Mouse (Mus musculus): ENCODE data around the gene Phgdh.

DNA sequence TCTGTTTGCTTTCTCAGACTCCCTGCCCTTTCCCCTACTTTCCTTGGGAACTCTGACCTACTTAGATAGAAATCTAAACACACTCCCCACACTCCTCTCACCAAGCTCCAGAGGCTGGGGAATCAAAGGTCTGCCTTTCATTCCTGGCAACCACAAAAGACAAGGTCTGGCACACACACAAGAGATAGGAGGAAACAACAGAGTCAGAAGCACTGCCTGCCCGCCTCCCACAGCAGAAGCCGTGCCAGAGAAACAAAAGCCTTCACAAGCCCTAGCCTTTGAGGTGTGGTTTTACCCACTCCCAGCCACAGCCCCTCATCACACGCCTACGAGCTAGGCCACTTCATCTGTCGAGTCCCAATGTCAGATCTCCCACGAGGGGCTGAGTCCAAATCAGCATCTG, 72.5 kb downstream of the Phgdh start:
- no peak for TF ChIP-seq ZC3H11A (IDR thresholded peaks at IDR 0.05; ENCODE audit: borderline replicate concordance, low read depth, low read length)
- TF ChIP-seq ZNF384 (IDR thresholded peaks at IDR 0.05; ENCODE audit: low read depth, low read length), result no peak

Measured in ES-E14 (cell line).